Comparison of ENCODE assay signal across 8 mouse cellular contexts in the genomic region with DNA sequence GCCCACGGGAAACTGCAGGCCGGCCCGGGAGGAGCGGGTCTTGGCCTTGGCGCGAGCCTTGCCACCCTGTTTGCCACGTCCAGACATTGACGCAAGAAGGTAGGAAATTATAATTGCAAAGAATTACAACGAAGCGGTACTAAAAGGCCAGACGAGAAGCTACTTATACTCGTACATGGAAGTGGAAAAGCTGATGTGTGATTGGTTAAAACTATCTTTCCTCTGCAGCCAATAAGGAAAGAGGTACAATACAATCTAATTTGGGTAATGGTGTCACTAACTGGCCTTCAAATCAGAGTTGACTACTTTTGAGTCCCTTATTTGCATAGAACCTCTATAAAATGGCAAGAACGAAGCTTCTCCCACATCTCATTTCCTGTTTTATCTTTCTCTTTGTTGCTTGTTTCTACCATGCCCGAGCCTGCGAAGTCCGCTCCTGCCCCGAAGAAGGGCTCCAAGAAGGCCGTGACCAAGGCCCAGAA. TPM values are rescaled to one million over a fixed set of nuclear protein-coding genes. Genes with fewer than 3 reads are reported as not detected.
DNase-seq lines count a peak whose midpoint lies in the region; ATAC-seq lines count a peak whose summit lies in the region.

Gene Hist1h2ae, minus strand, starts transcription at position 199 of the 482 bp plus-strand sequence.
Gene Hist1h2bg, plus strand, starts transcription at position 375 of the 482 bp plus-strand sequence.

- under 1% methylated on average over 18 of the region's 18 CpGs for WGBS in hindbrain, embryonic 13.5 days

- H3K4me3 ChIP-seq in hindbrain, embryonic 13.5 days, result peak within 1 kb of the TSS; percentile 50

- H3K27me3 ChIP-seq in hindbrain, embryonic 13.5 days, result no peaks in the 10 kb centered on the region

- peak within 1 kb of the TSS; percentile 96 for H3K27ac ChIP-seq in hindbrain, embryonic 13.5 days

- no peaks in the 10 kb centered on the region for H3K36me3 ChIP-seq in hindbrain, embryonic 13.5 days

- ATAC-seq in activated CD4-positive, CD25-positive, alpha-beta regulatory T cell, adult 4 months, result peak; percentile 83
- peak; percentile 92 for ATAC-seq in hindbrain, embryonic 13.5 days (ENCODE audit: low FRiP score)

- H3K4me1 ChIP-seq in hindbrain, embryonic 13.5 days (replicated peaks), result peaks cover 28% of the 10 kb centered on the region

- H3K9ac ChIP-seq in hindbrain, embryonic 13.5 days, result peak within 1 kb of the TSS; percentile 81

- H3K4me2 ChIP-seq in hindbrain, embryonic 13.5 days, result peak within 1 kb of the TSS; percentile 74

- peak; percentile 71 to 78 for DNase-seq in cerebellum, postnatal 10 days
- DNase-seq in frontal cortex, adult 2 months (ENCODE audit: extremely low spot score in 1 of 2, low spot score in 1 of 2), result peak; percentile 83 to 93
- DNase-seq in layer of hippocampus, postnatal 36 days, result peak; percentile 79
- DNase-seq in lung, postnatal 14 days, result peak; percentile 50
- DNase-seq in right cerebral cortex, adult 2 months (ENCODE audit: low spot score in 2 of 2), result peak; percentile 74 to 75
- DNase-seq in yolk sac, embryonic 10.5 days (ENCODE audit: low spot score), result peak; percentile 94

- H3K9me3 ChIP-seq in hindbrain, embryonic 13.5 days, result no peaks in the 10 kb centered on the region

RNA-seq across cellular contexts. Expression of gene Hist1h2ae, which starts in this region (rescaled TPM):
- 10 to 100 TPM; 26.7 to 59.1 TPM for polyA plus RNA-seq in activated CD4-positive, CD25-positive, alpha-beta regulatory T cell, adult 4 months (2017; shearing (Covaris generic))
- 0.56 and 1.7 TPM in 2 replicates for polyA plus RNA-seq in frontal cortex, adult 2 months (2012; rRNA removed)
- polyA plus RNA-seq in hindbrain, embryonic 13.5 days (2015; fragmentation: Nextera tagmentation; extraction: Ambion mirVana), result 26.4 and 29.3 TPM in 2 replicates
- 1 to 10 TPM; 5.6 to 6.4 TPM for total RNA-seq in layer of hippocampus, postnatal 36 days (2021)

RNA-seq across cellular contexts. Expression of gene Hist1h2bg, which starts in this region (rescaled TPM):
- polyA plus RNA-seq in activated CD4-positive, CD25-positive, alpha-beta regulatory T cell, adult 4 months (2017; shearing (Covaris generic)), result 1 to 10 TPM; 4.0 to 5.7 TPM
- polyA plus RNA-seq in frontal cortex, adult 2 months (2012; rRNA removed), result 9.7 and 10.4 TPM in 2 replicates
- 2.8 TPM in 2 replicates for polyA plus RNA-seq in hindbrain, embryonic 13.5 days (2015; fragmentation: Nextera tagmentation; extraction: Ambion mirVana)
- 10 to 100 TPM; 74.7 to 86.4 TPM for total RNA-seq in layer of hippocampus, postnatal 36 days (2021)

Comparison
In these comparisons a context has a peak if more than half of its experiments do, and no peak if none do; other contexts are left out.
1. Peak in every context shown above with its lines: DNase-seq, ATAC-seq, H3K4me3 ChIP-seq and H3K27ac ChIP-seq.
2. RNA of gene Hist1h2ae (polyA plus RNA-seq): 26.7 to 59.1 TPM in activated CD4-positive, CD25-positive, alpha-beta regulatory T cell, adult 4 months and 26.4 to 29.3 TPM in hindbrain, embryonic 13.5 days; 0.56 to 1.7 TPM in frontal cortex, adult 2 months; every median in the first group is over 10 times any median in the second.